Mouse (Mus musculus): ENCODE data around the gene Ubxn7. TPM values are rescaled to one million over a fixed set of nuclear protein-coding genes. Genes with fewer than 3 reads are reported as not detected.

The Ubxn7 gene
- polyA plus RNA-seq, 1 experiment from 2014 or later: 18.3 TPM

- ATAC-seq: no peak
- Histone ChIP-seq H3K27ac (ENCODE audit: low read depth, low read length) (no peak overlapping the region), H3K9me3 (ENCODE audit: control insufficient read depth, low read length) (no peaks in the 10 kb centered on the region), H3K4me2 (ENCODE audit: low read length) (no peak overlapping the region), H3K36me3 (ENCODE audit: control insufficient read depth, insufficient read depth, low read length) (no peaks in the 10 kb centered on the region; the same call in 1 of the 2 replicates), H3K4me1 (ENCODE audit: control insufficient read depth, insufficient read depth, low read depth, low read length) (peaks cover 8% of the 10 kb centered on the region), H3K27me3 (replicated peaks; ENCODE audit: control insufficient read depth, insufficient read depth, low read length) (no peaks in the 10 kb centered on the region), H3K9ac (ENCODE audit: low read depth, low read length) (no peak overlapping the region), H3K4me3 (ENCODE audit: low read length) (no peak overlapping the region)
- WGBS: 83% methylated on average over 1 of the region's 1 CpGs
Observed at GRCm38 (mm10) chr16:32436657-32437056, 104.6 kb downstream of the Ubxn7 start.

GRCm38 (mm10) chr16:32437266-32437665 is 105.2 kb downstream of the Ubxn7 start:
- Histone ChIP-seq H3K27ac (ENCODE audit: low read depth, low read length) (no peak overlapping the region), H3K4me2 (ENCODE audit: low read length) (no peak overlapping the region), H3K27me3 (replicated peaks; ENCODE audit: control insufficient read depth, insufficient read depth, low read length) (no peaks in the 10 kb centered on the region), H3K9me3 (ENCODE audit: control insufficient read depth, low read length) (no peaks in the 10 kb centered on the region), H3K4me3 (ENCODE audit: low read length) (no peak overlapping the region), H3K4me1 (ENCODE audit: control insufficient read depth, insufficient read depth, low read depth, low read length) (peaks cover 2% of the 10 kb centered on the region), H3K36me3 (ENCODE audit: control insufficient read depth, insufficient read depth, low read length) (no peaks in the 10 kb centered on the region; the same call in 1 of the 2 replicates), H3K9ac (ENCODE audit: low read depth, low read length) (no peak overlapping the region)
- ATAC-seq: no peak
- WGBS: 98% methylated on average over 1 of the region's 1 CpGs

GRCm38 (mm10) chr16:32441432-32441831 is 109.4 kb downstream of the Ubxn7 start:
- Histone ChIP-seq H3K4me3 (ENCODE audit: low read length) (no peak overlapping the region), H3K27ac (ENCODE audit: low read depth, low read length) (no peak overlapping the region), H3K9ac (ENCODE audit: low read depth, low read length) (no peak overlapping the region), H3K27me3 (replicated peaks; ENCODE audit: control insufficient read depth, insufficient read depth, low read length) (no peaks in the 10 kb centered on the region), H3K9me3 (ENCODE audit: control insufficient read depth, low read length) (no peaks in the 10 kb centered on the region), H3K36me3 (ENCODE audit: control insufficient read depth, insufficient read depth, low read length) (no peaks in the 10 kb centered on the region; the same call in 1 of the 2 replicates), H3K4me1 (ENCODE audit: control insufficient read depth, insufficient read depth, low read depth, low read length) (no peaks in the 10 kb centered on the region), H3K4me2 (ENCODE audit: low read length) (no peak overlapping the region)
- no peak for ATAC-seq
- WGBS: 88% methylated on average over 3 of the region's 3 CpGs

Other genes with a start within 250 kb of the Ubxn7 start
- 94.0 and 94.8 TPM in 2 replicates for gene Pigx, start 232.5 kb upstream of the Ubxn7 start, polyA plus RNA-seq (2015; fragmentation: Nextera tagmentation; extraction: Ambion mirVana)
- gene Cep19, start 232.5 kb upstream of the Ubxn7 start, polyA plus RNA-seq (2015; fragmentation: Nextera tagmentation; extraction: Ambion mirVana): 48.0 and 51.0 TPM in 2 replicates
- gene Nrros, start 166.7 kb upstream of the Ubxn7 start, polyA plus RNA-seq (2015; fragmentation: Nextera tagmentation; extraction: Ambion mirVana): 7.7 and 9.7 TPM in 2 replicates
- gene Bex6, start 152.4 kb upstream of the Ubxn7 start, polyA plus RNA-seq (2015; fragmentation: Nextera tagmentation; extraction: Ambion mirVana): not detected in 2 replicates
- 5.6 and 6.0 TPM in 2 replicates for gene Fbxo45, start 85.1 kb upstream of the Ubxn7 start, polyA plus RNA-seq (2015; fragmentation: Nextera tagmentation; extraction: Ambion mirVana)
- 14.2 and 15.8 TPM in 2 replicates for gene Wdr53, start 85.0 kb upstream of the Ubxn7 start, polyA plus RNA-seq (2015; fragmentation: Nextera tagmentation; extraction: Ambion mirVana)
- not detected in 2 replicates for gene Smco1, start 60.8 kb upstream of the Ubxn7 start, polyA plus RNA-seq (2015; fragmentation: Nextera tagmentation; extraction: Ambion mirVana)
- gene Rnf168, start 54.8 kb upstream of the Ubxn7 start, polyA plus RNA-seq (2015; fragmentation: Nextera tagmentation; extraction: Ambion mirVana): 23.4 and 23.8 TPM in 2 replicates
- not detected in 2 replicates for gene Tm4sf19, start 68.2 kb downstream of the Ubxn7 start, polyA plus RNA-seq (2015; fragmentation: Nextera tagmentation; extraction: Ambion mirVana)
- 37.9 and 41.9 TPM in 2 replicates for gene Tctex1d2, start 87.4 kb downstream of the Ubxn7 start, polyA plus RNA-seq (2015; fragmentation: Nextera tagmentation; extraction: Ambion mirVana)
- gene Pcyt1a, start 98.7 kb downstream of the Ubxn7 start, polyA plus RNA-seq (2015; fragmentation: Nextera tagmentation; extraction: Ambion mirVana): 46.9 and 50.5 TPM in 2 replicates
- 0.19 TPM in 1 of 2 replicates, not detected in the other for gene Slc51a, start 155.6 kb downstream of the Ubxn7 start, polyA plus RNA-seq (2015; fragmentation: Nextera tagmentation; extraction: Ambion mirVana)
- not detected in 2 replicates for gene Zdhhc19, start 164.0 kb downstream of the Ubxn7 start, polyA plus RNA-seq (2015; fragmentation: Nextera tagmentation; extraction: Ambion mirVana)

Data from hindbrain, embryonic 16.5 days (tissue).